Mouse (Mus musculus) telencephalon, adult 2 months (tissue): ENCODE data around the gene Olfr353.

Experiments used
- DNase-seq: peaks from one replicate; pipeline ENCODE4 v3.0.0-alpha.2; 2011; ENCODE audit warnings: low read depth, low spot score

Gene Olfr353

GRCm38 (mm10) chr2:36892836-36893235, at the start of gene Olfr353:
Olfr353 (minus strand) TSS chr2:36892936.
- DNase-seq, result no peak

GRCm38 (mm10) chr2:36936821-36937220, 44.1 kb upstream of the Olfr353 start, which contains the start of gene Olfr356:
Olfr356 (plus strand) TSS chr2:36937121.
- DNase-seq, result no peak

- no peak for DNase-seq
Observed at GRCm38 (mm10) chr2:36928797-36929196, 36.1 kb upstream of the Olfr353 start, which contains the start of gene Olfr355. Olfr355 (minus strand) TSS chr2:36928897.

GRCm38 (mm10) chr2:36905380-36905779, 12.6 kb upstream of the Olfr353 start, which contains the start of gene Olfr354:
Olfr354 (plus strand) TSS chr2:36905680.
- DNase-seq, result no peak

GRCm38 (mm10) chr2:36897114-36897513, 4.4 kb upstream of the Olfr353 start:
- DNase-seq, result no peak

GRCm38 (mm10) chr2:36868160-36868559, 24.6 kb downstream of the Olfr353 start, which contains the start of gene Olfr352:
Olfr352 (plus strand) TSS chr2:36868460.
- no peak for DNase-seq

GRCm38 (mm10) chr2:36862560-36862959, 30.2 kb downstream of the Olfr353 start, which contains the start of gene Olfr351:
Olfr351 (minus strand) TSS chr2:36862660.
- no peak for DNase-seq

- no peak for DNase-seq
Observed at GRCm38 (mm10) chr2:36846010-36846409, 46.7 kb downstream of the Olfr353 start, which contains the start of gene Olfr350. Olfr350 (plus strand) TSS chr2:36846310.
